Mouse (Mus musculus) thymus, adult 2 months (tissue): ENCODE measurements around the gene Trmt61a. TPM values are rescaled to one million over a fixed set of nuclear protein-coding genes. Genes with fewer than 3 reads are reported as not detected.

Experiments used
- DNase-seq: peaks from one replicate; pipeline ENCODE4 v3.0.0; 2021
- H3K27ac ChIP-seq: fragments of 200-500 bp; 2 replicates; pipeline ENCODE4 v1.5.1; 2012; ENCODE audit warnings: low read length, control low read depth; ENCODE audit not compliant: control insufficient read depth, insufficient read depth
- H3K27me3 ChIP-seq: fragments of 200-500 bp; 2 replicates; pipeline ENCODE4 v1.6.1; 2012; ENCODE audit warnings: mild to moderate bottlenecking, low read length, moderate library complexity, mixed read lengths; ENCODE audit not compliant: control insufficient read depth, insufficient read depth
- H3K36me3 ChIP-seq: fragments of 200-500 bp; 2 replicates; pipeline ENCODE4 v1.6.1; 2012; ENCODE audit warnings: mild to moderate bottlenecking, low read length, moderate library complexity; ENCODE audit not compliant: control insufficient read depth, insufficient read depth
- H3K4me1 ChIP-seq: fragments of 200-500 bp; replicated peaks from 2 replicates; pipeline ENCODE4 v1.6.1; 2012; ENCODE audit warnings: low read length; ENCODE audit not compliant: control insufficient read depth, insufficient read depth
- H3K4me3 ChIP-seq: fragments of 200-500 bp; 2 replicates; pipeline ENCODE4 v1.5.1; 2012; ENCODE audit warnings: mild to moderate bottlenecking, low read length, control low read depth, moderate library complexity; ENCODE audit not compliant: control insufficient read depth, insufficient read depth
- CTCF ChIP-seq: fragments of 200-500 bp; IDR thresholded peaks from 2 replicates; pipeline ENCODE4 v1.5.1; 2012; ENCODE audit warnings: mild to moderate bottlenecking, control low read depth, low read length, moderate library complexity, borderline replicate concordance; ENCODE audit not compliant: control insufficient read depth, poor library complexity, insufficient read depth; ENCODE audit errors: extremely low read depth
- POLR2A ChIP-seq: fragments of 200-500 bp; IDR thresholded peaks from 2 replicates; pipeline ENCODE4 v1.6.1; 2012; ENCODE audit warnings: mild to moderate bottlenecking, low read length, control low read depth, moderate library complexity; ENCODE audit not compliant: control insufficient read depth, poor library complexity, insufficient read depth; ENCODE audit errors: extremely low read depth
- WGBS: fragments of 180-500 bp; shearing (Covaris S2); methylation state at CpG from one replicate; pipeline ENCODE4 v1.1.7; 2018; 5-methylcytosine and 5-hydroxymethylcytosine counted together
- polyA plus RNA-seq: library from polyadenylated mRNA; depleted of rRNA; stranded (reverse); fragments of >200 nt; gene quantifications from 2 replicates; pipeline ENCODE4 v1.2.3, GENCODE M21; 2012

Trmt61a gene
- polyA plus RNA-seq, 1 experiment, result 40.4 TPM

DNA sequence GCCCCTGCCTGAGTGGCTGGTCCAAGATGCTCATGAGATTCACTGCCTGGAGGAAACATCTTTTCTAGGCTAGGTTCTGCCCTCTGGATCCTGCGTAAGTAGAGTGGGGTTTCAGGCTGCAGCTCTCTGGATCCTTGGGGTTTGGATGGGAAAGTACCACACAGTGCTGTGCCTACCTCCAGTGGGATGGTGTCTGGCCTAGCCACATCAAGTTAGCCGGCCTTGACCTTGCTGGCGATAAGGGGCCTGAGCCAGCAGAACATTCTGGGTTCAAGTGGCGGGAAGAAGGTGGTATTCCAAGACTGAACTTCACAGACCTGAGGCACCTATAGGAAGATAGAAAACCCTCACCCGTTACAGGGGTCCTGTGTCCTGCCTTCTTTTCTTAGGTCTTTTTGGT, 10.5 kb upstream of the Trmt61a start:
- Histone ChIP-seq H3K27ac (no peak overlapping the region), H3K27me3 (peaks cover 11% of the 10 kb centered on the region; the same call in 1 of the 2 replicates), H3K4me3 (no peak overlapping the region), H3K4me1 (peaks cover 24% of the 10 kb centered on the region), H3K36me3 (no peaks in the 10 kb centered on the region)
- 95% methylated on average over 5 of the region's 5 CpGs for WGBS
- DNase-seq, result no peak
- TF ChIP-seq POLR2A, result no peak
- no peak for TF ChIP-seq CTCF

DNA sequence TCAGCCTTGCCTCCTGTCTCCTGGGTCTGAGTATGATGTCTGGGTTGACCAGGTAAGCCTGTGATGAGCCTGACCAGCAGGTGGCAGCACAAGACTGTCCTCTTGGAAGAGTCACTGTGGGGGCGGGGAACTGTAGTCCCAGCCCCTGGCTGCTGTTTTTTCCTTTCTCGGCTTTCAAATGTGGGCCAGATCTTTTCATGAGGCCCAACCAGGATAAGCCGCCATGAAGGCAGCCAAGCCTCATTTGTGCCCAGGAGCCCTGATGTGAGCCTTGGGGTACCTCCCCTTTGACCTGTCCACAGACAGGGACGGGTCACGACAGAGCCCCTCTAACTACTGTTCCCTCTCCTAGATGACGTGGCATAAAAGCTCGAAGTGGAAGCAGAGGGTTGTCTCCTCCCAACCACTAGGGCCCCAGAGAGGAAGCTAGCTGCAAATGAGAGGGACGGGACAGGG, 9.4 kb upstream of the Trmt61a start:
- WGBS, result 1% methylated on average over 8 of the region's 8 CpGs
- H3K27ac ChIP-seq, result peak overlapping the region; percentile 52; the same call in 1 of the 2 replicates
- no peaks in the 10 kb centered on the region for H3K36me3 ChIP-seq
- H3K4me1 ChIP-seq, result peaks cover 27% of the 10 kb centered on the region
- H3K4me3 ChIP-seq, result peak overlapping the region; percentile 42
- peaks cover 20% of the 10 kb centered on the region; the same call in 1 of the 2 replicates for H3K27me3 ChIP-seq
- peak; percentile 95 for DNase-seq
- peak; percentile 84 for TF ChIP-seq CTCF
- TF ChIP-seq POLR2A, result 0 out of 2 replicates have a peak, but pooled peaks have one; percentile 16

DNA sequence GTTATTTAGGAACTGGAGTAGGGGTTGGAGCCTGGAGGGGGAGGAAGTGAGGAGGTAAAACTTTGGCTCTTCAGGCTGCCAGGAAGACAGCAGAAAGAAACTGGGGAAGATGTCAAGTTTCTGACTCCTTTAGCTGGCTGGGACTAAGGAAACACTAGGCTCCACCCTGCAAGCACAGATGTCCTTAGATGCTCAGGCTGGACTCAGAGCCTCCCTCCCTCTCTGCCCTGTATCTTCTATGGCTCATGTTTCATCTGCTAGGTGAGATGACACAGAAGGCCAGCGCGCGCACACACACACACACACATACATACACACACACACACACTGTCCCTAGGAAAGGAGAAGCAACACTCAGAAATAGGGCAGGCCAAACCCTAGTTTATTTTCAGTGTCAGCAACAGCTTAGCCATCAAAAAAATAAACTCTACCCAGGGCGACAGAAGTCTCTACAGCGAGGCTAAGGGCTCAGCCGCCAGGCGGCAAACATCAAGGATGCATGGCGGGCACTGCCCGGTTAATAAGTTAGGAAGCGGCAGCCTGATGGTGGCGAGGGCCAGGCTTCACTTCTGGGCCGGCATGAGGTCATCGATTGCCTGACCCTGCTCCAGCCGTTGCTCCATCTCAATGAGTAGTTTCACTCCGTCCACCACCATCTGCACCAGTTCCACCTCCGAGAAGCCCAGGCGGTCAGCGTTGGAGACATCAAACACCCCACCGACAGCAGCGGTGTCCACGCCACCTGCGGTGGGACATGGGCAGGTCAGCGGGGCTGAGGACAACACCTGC, 8.7 kb upstream of the Trmt61a start:
- Histone ChIP-seq H3K27me3 (peaks cover 20% of the 10 kb centered on the region; the same call in 1 of the 2 replicates), H3K36me3 (no peaks in the 10 kb centered on the region), H3K4me3 (no peak overlapping the region), H3K4me1 (peaks cover 27% of the 10 kb centered on the region), H3K27ac (no peak overlapping the region; the same call in 1 of the 2 replicates)
- WGBS, result 89% methylated on average over 23 of the region's 23 CpGs
- no peak for DNase-seq
- no peak for TF ChIP-seq CTCF
- no peak for TF ChIP-seq POLR2A

DNA sequence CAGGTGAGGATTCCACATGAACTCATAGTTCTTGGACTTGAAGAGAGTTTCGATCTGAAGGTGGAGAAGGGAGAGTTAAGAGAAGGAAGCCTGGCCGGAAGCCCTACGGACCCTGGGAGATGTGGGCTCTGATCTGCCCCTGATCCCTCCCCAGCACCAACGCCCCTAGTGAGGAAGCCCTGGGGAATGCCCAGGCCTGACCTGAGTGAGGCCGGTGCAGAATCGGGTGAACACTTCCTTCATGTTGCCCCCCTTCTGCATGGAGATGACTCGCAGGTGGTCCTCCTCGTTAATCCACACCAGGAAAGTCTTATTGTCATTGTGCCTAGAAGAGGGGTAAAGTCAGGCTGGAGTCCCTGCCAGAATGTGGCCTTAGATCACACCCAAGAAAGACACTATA, 7.9 kb upstream of the Trmt61a start:
- H3K36me3 ChIP-seq, result no peaks in the 10 kb centered on the region
- TF ChIP-seq POLR2A, result no peak
- TF ChIP-seq CTCF, result no peak
- H3K27me3 ChIP-seq, result peaks cover 20% of the 10 kb centered on the region; the same call in 1 of the 2 replicates
- 87% methylated on average over 8 of the region's 8 CpGs for WGBS
- no peak overlapping the region for H3K27ac ChIP-seq
- no peak overlapping the region for H3K4me3 ChIP-seq
- peaks cover 27% of the 10 kb centered on the region for H3K4me1 ChIP-seq
- no peak for DNase-seq

DNA sequence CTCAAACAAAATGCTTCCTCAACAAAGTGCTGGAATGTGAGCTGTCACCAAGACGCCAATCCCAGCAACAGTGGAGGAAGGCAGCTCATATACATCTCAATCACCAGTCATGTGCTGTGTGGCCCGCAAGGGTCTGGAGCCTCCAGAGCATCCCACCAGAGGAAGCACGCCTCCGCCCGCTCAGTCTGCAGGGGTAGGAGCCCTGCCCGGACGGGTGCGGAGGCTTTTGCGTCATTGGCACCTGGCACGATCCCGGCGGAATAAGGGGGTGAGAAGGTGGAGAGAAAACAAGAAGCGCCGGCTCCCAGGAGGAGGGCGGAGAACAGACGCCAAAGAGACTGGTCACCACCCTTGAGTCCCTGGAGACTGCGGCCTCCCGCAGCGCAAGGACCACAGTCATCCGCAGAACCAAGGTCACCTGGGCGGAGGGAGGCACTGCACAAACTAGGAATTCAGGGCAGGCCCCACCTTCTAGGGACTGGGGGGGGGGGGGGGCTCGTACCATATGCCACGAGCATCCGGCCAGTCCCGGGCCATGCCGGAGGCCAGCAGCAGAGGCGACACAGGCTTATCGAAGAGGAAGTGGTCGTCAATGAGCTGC, 7.4 kb upstream of the Trmt61a start:
- H3K4me3 ChIP-seq, result no peak overlapping the region
- TF ChIP-seq CTCF, result no peak
- TF ChIP-seq POLR2A, result no peak
- no peaks in the 10 kb centered on the region for H3K36me3 ChIP-seq
- H3K4me1 ChIP-seq, result peaks cover 27% of the 10 kb centered on the region
- 55% methylated on average over 29 of the region's 29 CpGs for WGBS
- DNase-seq, result no peak
- H3K27ac ChIP-seq, result no peak overlapping the region
- peaks cover 20% of the 10 kb centered on the region; the same call in 1 of the 2 replicates for H3K27me3 ChIP-seq

DNA sequence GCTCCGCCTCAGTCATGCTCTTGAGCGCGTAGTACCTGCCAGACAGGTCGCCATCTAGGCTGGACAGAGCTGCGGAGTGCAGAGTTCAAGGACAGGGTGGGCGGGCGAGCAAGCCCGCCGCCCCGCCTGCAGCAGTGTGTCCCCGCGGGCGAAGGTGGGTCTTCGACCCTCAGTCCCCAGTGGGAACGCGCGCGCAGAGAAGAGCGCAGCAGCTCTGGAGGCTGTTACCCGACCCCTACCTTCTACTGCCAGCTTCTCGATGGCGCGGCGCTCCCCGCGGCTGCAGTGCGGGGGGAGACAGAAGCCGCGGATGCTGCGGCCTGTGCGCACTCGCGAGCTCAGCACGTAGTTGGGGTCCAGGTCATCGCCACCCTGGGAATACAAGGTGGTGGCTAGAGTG, 6.9 kb upstream of the Trmt61a start:
- no peaks in the 10 kb centered on the region for H3K36me3 ChIP-seq
- WGBS, result 6% methylated on average over 35 of the region's 35 CpGs
- H3K4me1 ChIP-seq, result peaks cover 27% of the 10 kb centered on the region
- H3K27me3 ChIP-seq, result peaks cover 20% of the 10 kb centered on the region; the same call in 1 of the 2 replicates
- DNase-seq, result no peak
- H3K4me3 ChIP-seq, result peak overlapping the region; percentile 51
- TF ChIP-seq POLR2A (no peak), CTCF (no peak)
- H3K27ac ChIP-seq, result no peak overlapping the region
